Mouse (Mus musculus) layer of hippocampus, adult 18-20 months (tissue): ENCODE data around the gene Mapk14. TPM values are rescaled to one million over a fixed set of nuclear protein-coding genes. Genes with fewer than 3 reads are reported as not detected.
"Not testable (repeated sequence)": the region's sequence is repeated elsewhere in the genome, so short reads cannot be mapped to it uniquely, and the experiment has no call there.

ENCODE experiments used
- DNase-seq, 2 experiments: peaks; one replicate each; pipeline ENCODE4 v3.0.0; 2022; ENCODE audit warnings: low spot score in 2 of 2
- total RNA-seq, 2 experiments: library from RNA; stranded (reverse); gene quantifications; 2 replicates each; pipeline ENCODE4 v1.2.3; 2021

Mapk14 gene
- total RNA-seq, 2 experiments from 2014 or later, result 75.0 to 80.5 TPM

- peak in 1 of 2 experiments; percentile 31 for DNase-seq
These were observed 44.4 kb downstream of the Mapk14 start for GRCm38 (mm10) chr17:28735317-28736105.

DNA sequence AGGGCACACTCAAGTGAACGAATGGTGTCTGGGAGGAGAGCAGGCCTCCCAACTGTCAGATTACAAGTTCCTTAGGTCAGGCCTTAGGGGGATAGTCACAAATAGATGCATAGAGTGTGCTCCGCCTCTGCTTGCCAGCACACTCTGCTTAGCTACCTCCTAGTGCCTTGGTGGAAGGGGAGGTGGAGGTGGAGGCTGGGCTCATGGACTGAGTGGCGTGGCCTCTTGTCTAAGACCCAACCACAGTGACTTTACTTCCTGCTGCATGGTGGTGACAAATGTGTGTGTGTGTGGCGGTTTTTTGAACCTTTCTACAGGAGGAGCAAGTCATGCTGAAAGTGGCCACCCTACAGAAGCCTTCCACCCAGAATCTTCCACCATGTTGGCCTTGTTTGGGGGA lies 45.4 kb downstream of the Mapk14 start:
- no peak for DNase-seq

GRCm38 (mm10) chr17:28737973-28738372 lies 46.8 kb downstream of the Mapk14 start:
- DNase-seq, result no peak

DNA sequence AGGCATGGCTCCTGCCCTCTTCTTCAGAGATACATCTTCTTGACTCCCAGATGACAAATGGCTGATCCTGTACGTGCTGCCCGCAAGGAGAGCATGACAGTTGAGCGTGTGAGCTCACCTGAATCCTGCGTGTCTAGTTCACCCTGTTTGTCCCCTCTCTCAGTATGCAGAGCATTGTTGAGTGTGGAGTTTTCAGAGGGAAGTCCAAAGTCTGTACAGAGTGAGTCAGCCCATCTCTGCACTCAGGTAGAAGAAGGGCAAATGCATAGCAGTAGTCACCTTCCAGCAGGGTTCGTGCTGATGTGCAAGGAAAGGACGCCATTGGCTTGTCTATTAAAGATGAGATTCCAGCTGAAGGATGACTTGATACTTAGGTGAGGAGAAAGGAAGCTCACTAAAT lies 48.1 kb downstream of the Mapk14 start:
- no peak for DNase-seq

- peak; percentile 32 to 67 for DNase-seq
These were observed 52.2 kb downstream of the Mapk14 start for GRCm38 (mm10) chr17:28743145-28743866.

- DNase-seq, result no peak
These were observed 52.8 kb downstream of the Mapk14 start for GRCm38 (mm10) chr17:28743916-28744315.

GRCm38 (mm10) chr17:28745773-28746172 lies 54.6 kb downstream of the Mapk14 start:
- DNase-seq, result no peak

DNA sequence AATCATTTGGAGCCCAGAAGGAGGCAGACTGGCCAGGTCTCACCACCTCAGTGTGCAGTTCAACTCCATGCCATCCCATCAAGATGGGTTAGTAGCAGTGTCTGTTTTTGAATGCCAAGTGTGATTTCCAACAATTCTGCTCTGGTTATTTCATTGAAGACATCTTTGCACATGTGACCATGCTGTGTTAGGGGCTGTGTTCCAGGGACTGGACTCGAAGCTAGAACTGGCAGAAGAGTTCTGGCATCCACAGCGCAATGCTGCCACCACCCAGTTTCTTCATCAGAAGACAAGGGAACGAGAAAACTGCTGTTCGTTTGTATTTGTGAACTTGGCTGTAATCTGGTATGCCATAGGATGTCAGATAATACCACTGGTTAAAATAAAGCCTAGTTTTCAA lies 56.9 kb downstream of the Mapk14 start:
- DNase-seq, result no peak

DNA sequence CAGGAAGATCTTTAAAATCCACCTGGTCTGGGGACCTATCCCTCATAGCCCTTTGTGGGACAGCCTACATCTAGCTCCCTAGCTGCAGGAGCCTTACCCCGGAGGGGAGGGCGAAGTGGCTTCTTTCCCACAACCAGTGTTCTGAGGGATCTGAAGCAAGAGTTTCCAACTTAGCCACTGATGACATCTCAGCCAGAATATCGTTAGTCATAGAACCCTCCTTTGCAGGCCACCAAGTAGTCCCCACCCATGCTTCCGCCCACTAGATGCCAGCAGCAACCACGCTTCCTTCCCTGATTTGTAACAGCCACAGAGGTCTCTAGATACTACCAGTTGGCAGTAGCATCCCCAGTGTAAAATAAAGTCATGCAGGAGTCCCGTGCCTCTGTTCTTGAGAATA lies 59.5 kb downstream of the Mapk14 start:
- no peak for DNase-seq

- DNase-seq, result no peak
These were observed 65.3 kb downstream of the Mapk14 start for GRCm38 (mm10) chr17:28756447-28756846.

GRCm38 (mm10) chr17:28757470-28757869 lies 66.3 kb downstream of the Mapk14 start:
- no peak for DNase-seq

DNA sequence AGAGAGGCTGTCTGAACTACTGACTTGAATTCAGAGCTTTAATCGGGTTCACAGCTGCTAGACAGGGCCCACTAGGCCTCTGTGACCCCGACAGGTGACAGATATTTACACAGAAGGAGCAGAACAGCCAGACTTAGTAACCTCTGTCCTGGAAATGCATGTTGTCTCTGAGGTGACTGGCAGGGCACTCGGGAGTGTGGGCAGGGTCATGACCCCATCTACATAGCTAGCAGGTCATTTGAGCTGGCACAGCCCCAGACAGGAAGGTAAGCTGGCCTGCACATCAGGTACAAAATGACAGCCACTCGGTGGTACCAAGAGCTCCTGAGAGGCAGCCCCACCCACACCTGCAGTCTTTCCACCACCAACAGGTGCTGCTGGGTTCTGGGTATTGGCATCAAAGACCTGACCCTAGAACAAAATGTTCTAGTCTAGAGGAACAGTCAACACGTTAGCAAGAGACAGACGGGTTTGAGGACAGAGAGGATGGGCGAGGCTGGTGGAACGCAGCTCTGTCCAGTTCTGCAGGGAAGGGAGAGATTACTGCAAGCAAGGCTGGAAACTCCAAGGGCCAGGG lies 69.7 kb downstream of the Mapk14 start:
- DNase-seq, result no peak

DNA sequence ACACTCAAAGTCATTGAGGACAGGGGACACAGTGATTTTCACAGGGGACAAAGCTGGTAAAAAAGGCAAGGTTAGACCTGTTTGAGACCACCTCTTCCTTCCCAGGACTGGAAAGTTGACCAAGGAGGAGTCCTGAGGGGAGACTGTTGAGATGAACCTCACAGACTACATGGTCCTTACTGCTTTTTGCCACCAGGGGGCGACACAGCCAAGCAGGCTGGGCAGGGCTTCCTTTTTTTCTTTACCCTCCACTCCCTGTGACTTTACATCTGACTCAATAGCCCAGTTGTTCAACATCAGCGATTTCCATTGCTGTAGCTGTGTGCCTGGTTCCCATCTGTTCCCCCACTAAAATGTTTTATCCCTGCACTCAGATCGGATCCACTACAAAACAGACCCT lies 70.7 kb downstream of the Mapk14 start:
- peak; percentile 37 to 76 for DNase-seq

DNA sequence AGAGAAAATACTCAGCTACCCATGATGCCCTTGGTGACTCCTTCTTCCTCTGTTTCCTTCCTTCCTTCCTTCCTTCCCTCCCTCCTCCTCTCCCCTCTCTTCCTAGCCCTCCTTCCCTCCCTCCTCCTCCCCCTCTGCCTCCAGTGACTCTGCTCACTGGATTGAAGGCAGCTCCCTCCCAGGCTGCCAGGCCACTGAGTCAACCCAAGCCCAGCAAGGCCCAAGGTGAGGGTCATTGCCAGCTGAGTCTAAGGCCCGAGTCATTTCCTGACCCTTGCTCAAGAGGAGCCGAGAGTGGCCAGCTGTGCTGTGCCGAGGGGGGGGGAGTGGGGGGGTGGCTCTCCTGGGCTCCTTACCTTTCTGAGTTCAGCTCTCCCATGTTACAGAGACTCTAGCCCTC lies 75.1 kb downstream of the Mapk14 start:
- no peak for DNase-seq

GRCm38 (mm10) chr17:28766781-28767515 lies 75.8 kb downstream of the Mapk14 start:
- no peak for DNase-seq

- no peak for DNase-seq
These were observed 78.2 kb downstream of the Mapk14 start, which contains the start of gene Mapk13 for GRCm38 (mm10) chr17:28769121-28769874. TSS of gene Mapk13 (plus strand) at chr17:28769297.

DNA sequence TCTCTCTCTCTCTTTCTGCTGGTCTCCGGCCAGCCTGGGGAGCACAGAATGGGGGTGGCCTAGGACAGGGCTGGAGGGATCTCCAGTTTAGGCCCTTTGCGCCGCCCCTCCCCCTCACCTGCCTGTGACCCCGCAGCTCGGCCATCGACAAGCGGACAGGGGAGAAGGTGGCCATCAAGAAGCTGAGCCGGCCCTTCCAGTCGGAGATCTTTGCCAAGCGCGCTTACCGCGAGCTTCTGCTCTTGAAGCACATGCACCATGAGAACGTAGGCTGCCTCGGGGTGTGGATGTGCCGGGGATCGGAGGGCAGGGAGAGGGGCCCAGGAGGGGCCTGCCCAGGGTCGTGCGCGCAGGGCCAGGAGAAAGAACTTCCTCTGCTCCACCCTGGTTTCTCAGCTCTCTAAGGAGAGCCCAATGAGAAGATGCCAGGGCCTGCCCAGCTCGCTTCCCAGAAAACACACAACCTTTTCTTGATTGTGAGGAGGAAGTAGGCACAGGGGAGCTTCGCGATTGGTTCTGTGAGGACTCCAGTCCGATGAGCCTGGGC lies 78.8 kb downstream of the Mapk14 start:
- DNase-seq, result no peak

DNA sequence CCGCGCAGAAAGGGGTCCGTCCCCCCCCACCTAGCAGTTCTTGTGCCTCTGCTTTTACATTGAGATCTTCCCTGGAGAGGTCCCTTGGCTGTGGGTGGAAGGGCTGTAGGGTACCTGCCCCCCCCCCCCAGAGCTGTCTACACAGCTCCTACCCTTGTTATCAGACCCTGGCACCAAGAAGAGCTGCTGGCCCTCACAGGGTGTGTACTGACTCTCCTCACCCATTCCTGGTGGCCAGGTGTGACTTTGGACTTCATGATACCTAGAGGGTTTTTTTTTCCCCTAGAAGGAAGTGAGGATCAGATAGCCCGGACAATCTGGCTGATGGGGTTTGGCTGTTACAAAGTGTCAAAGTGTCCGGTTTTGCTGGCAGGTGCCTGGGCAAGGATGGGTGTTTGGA lies 80.2 kb downstream of the Mapk14 start:
- no peak for DNase-seq

GRCm38 (mm10) chr17:28774303-28774702 lies 83.2 kb downstream of the Mapk14 start:
- DNase-seq, result not testable (repeated sequence)

DNA sequence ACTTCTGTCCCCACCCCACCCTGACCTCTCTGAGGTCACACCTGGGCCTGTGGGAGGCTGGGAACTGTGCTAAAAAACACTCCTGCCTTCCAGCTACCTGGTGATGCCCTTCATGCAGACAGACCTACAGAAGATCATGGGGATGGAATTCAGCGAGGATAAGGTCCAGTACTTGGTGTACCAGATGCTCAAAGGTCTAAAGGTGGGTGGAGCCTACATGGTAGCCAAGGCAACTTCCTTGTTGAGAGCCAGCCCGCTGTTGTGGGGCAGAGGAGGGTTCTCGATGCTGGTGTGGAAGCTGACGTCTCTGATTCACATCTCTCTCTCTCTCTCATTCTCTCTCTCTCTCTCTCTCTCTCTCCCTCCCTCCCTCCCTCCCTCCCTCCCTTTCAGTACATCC lies 84.0 kb downstream of the Mapk14 start:
- DNase-seq, result no peak
